Mouse (Mus musculus): ENCODE measurements around the gene Rcsd1. TPM values are rescaled to one million over a fixed set of nuclear protein-coding genes. Genes with fewer than 3 reads are reported as not detected.
A peak's percentile ranks its signal among the peaks of the same experiment; 100 is the strongest.

The Rcsd1 gene
- polyA plus RNA-seq, 1 experiment from 2014 or later: 42.8 TPM

DNA sequence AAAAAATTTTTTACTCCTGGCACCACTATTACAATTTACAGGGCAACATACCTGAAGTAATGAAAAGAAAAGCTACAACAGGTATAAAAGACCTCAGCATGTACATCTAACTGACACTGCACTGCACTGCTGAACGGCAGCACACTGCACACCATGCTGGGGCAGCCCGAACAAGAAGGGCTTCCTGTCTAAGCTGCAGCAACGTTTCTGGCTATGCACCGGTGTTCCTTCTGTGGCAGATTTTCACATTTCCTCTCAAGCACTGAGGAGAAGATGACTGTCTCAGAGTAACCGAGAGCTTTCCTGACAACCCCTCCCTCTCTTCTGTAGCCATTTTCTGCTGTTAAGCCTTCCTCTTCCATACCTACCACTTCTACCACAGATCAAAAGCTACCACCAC is 96.8 kb downstream of the Rcsd1 start:
- H3K27ac ChIP-seq: no peak overlapping the region
- ATAC-seq (ENCODE audit: borderline replicate concordance, extremely low read depth, low FRiP score, low TSS enrichment): no peak
- no peak overlapping the region for H3K4me3 ChIP-seq
- no peak overlapping the region for H3K9ac ChIP-seq
- H3K4me1 ChIP-seq: peaks cover 41% of the 10 kb centered on the region
- no peak overlapping the region for H3K4me2 ChIP-seq
- no peaks in the 10 kb centered on the region for H3K9me3 ChIP-seq
- 49% methylated on average over 5 of the region's 5 CpGs for WGBS
- no peaks in the 10 kb centered on the region for H3K27me3 ChIP-seq
- peaks cover 18% of the 10 kb centered on the region for H3K36me3 ChIP-seq

DNA sequence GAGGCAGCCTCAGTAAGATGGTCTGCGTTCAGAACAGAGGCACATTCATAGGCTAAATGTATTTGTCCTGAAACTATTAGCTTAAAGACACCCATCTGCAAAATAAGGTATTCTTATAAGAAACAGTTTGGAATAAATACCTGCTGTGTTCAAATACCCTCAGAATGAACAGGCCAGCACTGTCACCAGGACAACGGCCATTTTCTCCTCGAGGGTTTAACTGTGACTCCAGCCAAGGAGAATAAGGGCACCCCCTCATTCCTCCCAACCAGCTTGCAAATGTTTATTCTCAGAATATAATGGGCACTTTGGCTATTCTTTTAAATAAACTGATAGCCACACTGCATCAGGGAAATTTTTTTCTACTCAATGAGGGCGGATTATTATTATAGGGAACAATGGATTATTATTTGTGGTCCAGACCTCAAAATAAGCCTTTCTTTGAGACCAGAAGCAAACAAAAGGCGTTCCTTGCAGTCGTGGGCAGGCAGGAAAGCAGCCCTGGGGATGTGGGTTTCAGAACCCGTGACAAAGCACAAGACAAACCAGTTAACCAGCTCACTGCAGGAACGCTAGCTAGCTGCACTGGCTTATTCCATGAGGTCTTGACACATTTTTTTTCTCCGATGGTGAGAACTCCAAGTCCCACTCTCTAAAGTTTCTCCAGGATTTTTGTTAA is 99.1 kb downstream of the Rcsd1 start:
- Histone ChIP-seq H3K4me1 (peaks cover 20% of the 10 kb centered on the region), H3K4me2 (no peak overlapping the region), H3K9me3 (no peaks in the 10 kb centered on the region), H3K4me3 (no peak overlapping the region), H3K27ac (peak overlapping the region; percentile 47), H3K36me3 (peaks cover 32% of the 10 kb centered on the region), H3K27me3 (no peaks in the 10 kb centered on the region), H3K9ac (no peak overlapping the region)
- 43% methylated on average over 9 of the region's 9 CpGs for WGBS
- ATAC-seq (ENCODE audit: borderline replicate concordance, extremely low read depth, low FRiP score, low TSS enrichment): no peak

DNA sequence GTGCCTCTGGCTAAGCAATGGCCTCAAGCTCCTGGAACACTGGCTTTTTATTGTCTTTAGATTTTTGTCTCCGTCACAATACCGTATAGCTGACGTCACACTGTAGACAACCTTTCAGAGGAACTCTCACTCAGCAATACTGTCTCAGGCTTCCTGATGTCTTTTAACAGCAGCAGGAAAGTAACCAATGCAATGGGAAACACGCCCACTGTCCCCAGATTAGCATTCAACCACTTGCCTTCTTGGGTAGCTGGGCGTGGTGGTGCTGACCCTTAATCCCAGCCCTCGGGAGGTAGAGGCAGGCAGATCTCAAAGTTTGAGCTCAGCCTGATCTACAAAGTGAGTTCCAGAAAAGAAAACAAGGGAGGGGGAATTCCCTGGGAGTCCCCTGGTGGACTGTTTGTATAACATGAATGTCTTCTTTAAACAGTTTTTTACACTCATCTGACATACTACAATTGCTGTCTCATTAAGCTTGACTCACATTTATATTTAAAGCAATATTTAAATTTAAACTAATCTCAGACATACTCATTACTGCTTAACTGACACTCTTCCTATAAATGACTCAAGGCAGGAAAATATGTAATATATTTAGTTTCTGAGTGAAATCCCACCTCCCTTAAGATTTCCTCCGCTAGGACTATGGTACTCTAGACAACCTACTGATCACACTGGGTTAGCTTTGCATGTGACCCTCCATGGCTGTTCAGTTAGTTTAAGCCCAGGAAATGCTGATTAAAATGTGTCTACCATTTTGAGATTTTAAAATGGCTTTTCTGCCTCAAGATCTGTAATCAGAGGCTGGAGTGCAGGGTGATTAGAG is 99.8 kb downstream of the Rcsd1 start:
- WGBS: 41% methylated on average over 7 of the region's 7 CpGs
- Histone ChIP-seq H3K9ac (no peak overlapping the region), H3K27me3 (no peaks in the 10 kb centered on the region), H3K4me3 (no peak overlapping the region), H3K36me3 (peaks cover 32% of the 10 kb centered on the region), H3K9me3 (no peaks in the 10 kb centered on the region), H3K4me2 (no peak overlapping the region), H3K4me1 (peaks cover 25% of the 10 kb centered on the region), H3K27ac (peak overlapping the region; percentile 47)
- ATAC-seq (ENCODE audit: borderline replicate concordance, extremely low read depth, low FRiP score, low TSS enrichment): no peak

DNA sequence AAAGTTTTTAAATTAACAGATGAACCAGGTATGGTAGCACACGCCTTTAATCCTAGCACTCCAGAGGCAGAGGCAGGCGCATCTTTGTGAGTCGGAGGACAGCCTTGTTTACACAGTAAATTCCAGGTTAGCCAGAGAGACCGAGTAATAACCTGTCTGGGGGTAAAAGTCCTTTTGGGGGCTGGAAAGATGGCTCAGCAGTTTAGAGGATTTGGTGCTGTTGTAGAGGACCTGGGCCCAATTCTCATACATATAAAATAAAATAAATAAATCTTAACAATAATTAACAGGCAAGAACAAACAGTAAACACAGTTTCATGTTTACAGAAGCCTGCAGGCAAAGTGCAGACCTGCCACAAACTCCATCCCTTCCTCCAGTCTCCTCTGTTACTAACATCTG is 100.7 kb downstream of the Rcsd1 start:
- WGBS: 63% methylated on average over 4 of the region's 4 CpGs
- Histone ChIP-seq H3K4me2 (no peak overlapping the region), H3K36me3 (peaks cover 39% of the 10 kb centered on the region), H3K9ac (no peak overlapping the region), H3K27me3 (no peaks in the 10 kb centered on the region), H3K4me3 (no peak overlapping the region), H3K9me3 (no peaks in the 10 kb centered on the region), H3K27ac (no peak overlapping the region; the same call in 1 of the 2 replicates), H3K4me1 (peaks cover 25% of the 10 kb centered on the region)
- ATAC-seq (ENCODE audit: borderline replicate concordance, extremely low read depth, low FRiP score, low TSS enrichment): no peak

DNA sequence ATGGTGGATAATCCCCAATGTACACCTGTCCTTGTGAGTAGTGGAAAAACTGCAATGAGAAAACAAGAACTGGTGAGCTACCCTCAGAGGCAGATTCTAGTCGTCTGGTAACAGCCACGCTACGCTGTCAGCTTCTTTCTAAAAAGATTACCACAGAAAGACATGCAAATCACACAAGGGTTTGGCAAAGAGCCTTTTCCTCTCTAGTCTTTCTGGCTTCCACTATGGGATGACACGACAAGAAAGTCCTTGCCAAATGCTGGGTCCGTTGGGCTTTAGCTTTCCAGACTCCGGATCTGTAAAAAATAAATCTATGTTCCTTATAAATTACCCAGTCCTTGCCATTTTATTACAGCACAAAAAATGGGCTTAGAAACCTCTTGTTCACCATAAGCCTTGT is 103.8 kb downstream of the Rcsd1 start:
- whole genome bisulfite sequencing: 53% methylated on average over 6 of the region's 6 CpGs
- no peak for ATAC-seq (ENCODE audit: borderline replicate concordance, extremely low read depth, low FRiP score, low TSS enrichment)
- Histone ChIP-seq H3K9me3 (no peaks in the 10 kb centered on the region), H3K36me3 (peaks cover 62% of the 10 kb centered on the region), H3K27me3 (no peaks in the 10 kb centered on the region), H3K4me3 (no peak overlapping the region), H3K27ac (no peak overlapping the region), H3K4me2 (no peak overlapping the region), H3K4me1 (peaks cover 24% of the 10 kb centered on the region), H3K9ac (no peak overlapping the region)

DNA sequence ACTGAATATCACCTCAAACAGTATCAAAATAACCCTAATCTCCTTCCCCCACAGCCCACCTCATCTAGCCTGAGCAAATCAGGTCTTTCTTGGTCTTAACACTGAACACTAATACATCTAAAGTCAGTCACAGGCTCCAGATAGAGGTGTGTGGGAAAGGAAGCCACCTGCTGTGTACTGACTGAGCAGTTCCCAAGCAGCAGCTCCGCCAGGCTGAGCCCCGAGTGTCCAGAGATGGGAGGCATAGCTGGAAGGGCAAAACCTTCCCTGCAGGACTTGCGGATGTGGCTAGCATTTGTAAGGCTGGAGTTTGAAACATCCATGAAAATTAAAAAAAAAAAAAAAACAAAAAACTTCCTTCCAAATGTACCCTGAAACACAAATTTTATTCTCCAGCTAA is 104.4 kb downstream of the Rcsd1 start:
- Histone ChIP-seq H3K4me3 (no peak overlapping the region), H3K4me1 (peaks cover 17% of the 10 kb centered on the region), H3K27ac (no peak overlapping the region), H3K9ac (no peak overlapping the region), H3K4me2 (no peak overlapping the region), H3K9me3 (no peaks in the 10 kb centered on the region), H3K27me3 (no peaks in the 10 kb centered on the region), H3K36me3 (peaks cover 62% of the 10 kb centered on the region)
- 75% methylated on average over 3 of the region's 3 CpGs for WGBS
- no peak for ATAC-seq (ENCODE audit: borderline replicate concordance, extremely low read depth, low FRiP score, low TSS enrichment)

DNA sequence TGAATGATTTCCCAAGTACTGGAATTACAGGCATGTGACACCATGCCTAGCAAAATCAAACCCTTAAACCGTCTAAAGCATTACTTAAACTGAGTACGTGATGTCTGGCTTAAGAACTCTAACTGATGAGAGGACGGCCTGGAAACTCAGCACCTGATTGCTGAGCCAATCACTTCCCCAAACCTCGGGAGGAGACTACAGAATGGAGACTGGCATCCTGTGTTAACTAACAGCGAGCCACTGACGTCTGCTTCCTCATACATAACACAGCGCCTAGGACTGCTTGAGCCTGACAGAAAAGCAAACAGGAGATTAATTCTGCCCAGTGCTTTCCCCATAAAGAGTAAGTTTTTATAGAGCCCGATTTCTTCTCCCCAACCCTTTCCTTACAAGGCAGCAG is 105.4 kb downstream of the Rcsd1 start:
- H3K4me1 ChIP-seq: peaks cover 9% of the 10 kb centered on the region; the same call in 1 of the 2 replicates
- no peaks in the 10 kb centered on the region for H3K27me3 ChIP-seq
- H3K4me2 ChIP-seq: no peak overlapping the region
- peaks cover 66% of the 10 kb centered on the region for H3K36me3 ChIP-seq
- 79% methylated on average over 8 of the region's 8 CpGs for WGBS
- no peak overlapping the region for H3K4me3 ChIP-seq
- no peak overlapping the region for H3K9ac ChIP-seq
- H3K9me3 ChIP-seq: no peaks in the 10 kb centered on the region
- ATAC-seq (ENCODE audit: borderline replicate concordance, extremely low read depth, low FRiP score, low TSS enrichment): no peak
- H3K27ac ChIP-seq: no peak overlapping the region

DNA sequence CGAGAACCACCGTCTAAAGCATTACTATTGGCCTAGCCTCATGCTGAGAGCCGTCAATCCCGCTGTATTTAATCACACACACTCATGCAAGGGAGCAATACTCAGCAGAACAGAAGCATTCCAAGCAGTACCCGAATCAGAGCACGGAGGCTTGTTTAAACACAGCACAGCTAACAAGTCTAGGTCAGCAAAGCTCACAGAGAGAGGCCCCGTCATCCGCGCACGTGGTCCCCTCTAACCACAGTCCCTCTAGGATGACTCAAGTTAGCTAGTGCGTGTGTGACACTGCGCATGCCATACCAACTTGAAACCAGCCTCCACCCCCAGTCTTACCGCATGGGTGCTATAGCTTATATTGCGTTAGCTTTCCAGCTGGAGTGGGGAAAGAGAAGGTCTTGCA is 106.3 kb downstream of the Rcsd1 start:
- peaks cover 9% of the 10 kb centered on the region; the same call in 1 of the 2 replicates for H3K4me1 ChIP-seq
- H3K9ac ChIP-seq: no peak overlapping the region
- H3K4me2 ChIP-seq: no peak overlapping the region
- H3K4me3 ChIP-seq: no peak overlapping the region
- H3K27me3 ChIP-seq: no peaks in the 10 kb centered on the region
- H3K27ac ChIP-seq: no peak overlapping the region
- no peaks in the 10 kb centered on the region for H3K9me3 ChIP-seq
- peak; percentile 88 for ATAC-seq (ENCODE audit: borderline replicate concordance, extremely low read depth, low FRiP score, low TSS enrichment)
- peaks cover 73% of the 10 kb centered on the region for H3K36me3 ChIP-seq
- WGBS: 50% methylated on average over 14 of the region's 14 CpGs

DNA sequence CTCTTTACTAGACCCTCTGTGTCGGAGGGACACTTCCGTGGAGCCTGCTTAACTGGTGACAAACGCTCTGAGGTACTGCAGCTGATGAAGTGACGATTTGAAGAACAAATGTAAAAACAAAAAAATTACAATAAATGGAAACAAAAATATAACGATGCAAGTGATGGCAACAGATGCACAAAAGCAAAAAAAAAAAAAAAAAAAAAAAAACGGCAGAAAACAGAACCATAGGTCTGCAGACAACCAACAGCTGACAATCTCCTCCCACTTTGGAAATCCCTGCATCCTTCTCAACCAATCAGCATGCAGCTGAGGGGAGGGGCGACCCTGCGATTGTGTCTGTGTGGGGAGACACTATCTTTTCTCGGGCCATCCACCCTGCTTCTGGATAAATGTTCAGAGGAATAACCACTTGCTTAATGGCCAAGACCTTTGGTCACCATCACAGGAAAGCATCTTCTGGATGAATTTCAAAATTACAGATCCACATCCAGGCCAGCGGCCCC is 107.7 kb downstream of the Rcsd1 start:
- Histone ChIP-seq H3K4me1 (peaks cover 9% of the 10 kb centered on the region; the same call in 1 of the 2 replicates), H3K9ac (no peak overlapping the region), H3K9me3 (no peaks in the 10 kb centered on the region), H3K4me2 (no peak overlapping the region), H3K4me3 (no peak overlapping the region), H3K27ac (no peak overlapping the region), H3K36me3 (peaks cover 61% of the 10 kb centered on the region), H3K27me3 (no peaks in the 10 kb centered on the region)
- ATAC-seq (ENCODE audit: borderline replicate concordance, extremely low read depth, low FRiP score, low TSS enrichment): no peak
- WGBS: 83% methylated on average over 9 of the region's 10 CpGs

Small RNA genes within 50 kb of the gene (microRNA-seq; reads per million reads assigned to microRNA genes)
- gene Gm44458: not detected

Other genes with a start within 250 kb of the Rcsd1 start
- 11.3 and 13.5 TPM in 2 replicates for gene Dcaf6, start 249.3 kb downstream of the Rcsd1 start, polyA plus RNA-seq (2015; fragmentation: Nextera tagmentation; extraction: Ambion mirVana)
- 120 and 130 TPM in 2 replicates for gene Mpc2, start 249.1 kb downstream of the Rcsd1 start, polyA plus RNA-seq (2015; fragmentation: Nextera tagmentation; extraction: Ambion mirVana)
- 0.08 TPM in 1 of 2 replicates, not detected in the other for gene Adcy10, start 224.6 kb downstream of the Rcsd1 start, polyA plus RNA-seq (2015; fragmentation: Nextera tagmentation; extraction: Ambion mirVana)
- gene Mpzl1, start 75.2 kb downstream of the Rcsd1 start, polyA plus RNA-seq (2015; fragmentation: Nextera tagmentation; extraction: Ambion mirVana): 193 and 203 TPM in 2 replicates
- gene Creg1, start 54.0 kb upstream of the Rcsd1 start, polyA plus RNA-seq (2015; fragmentation: Nextera tagmentation; extraction: Ambion mirVana): 66.3 and 74.9 TPM in 2 replicates
- 1.3 and 2.6 TPM in 2 replicates for gene Cd247, start 78.9 kb upstream of the Rcsd1 start, polyA plus RNA-seq (2015; fragmentation: Nextera tagmentation; extraction: Ambion mirVana)